Mouse (Mus musculus): Measurements from ENCODE around the gene Olfr920. TPM values are rescaled to one million over a fixed set of nuclear protein-coding genes. Genes with fewer than 3 reads are reported as not detected.
A peak's percentile ranks its signal among the peaks of the same experiment; 100 is the strongest.

Gene Olfr920
- total RNA-seq (2015; ENCODE audit: low replicate concordance) (not detected in 2 replicates), total RNA-seq (2017; ENCODE audit: low replicate concordance) (0.26 TPM in 1 of 2 replicates, not detected in the other)

DNA sequence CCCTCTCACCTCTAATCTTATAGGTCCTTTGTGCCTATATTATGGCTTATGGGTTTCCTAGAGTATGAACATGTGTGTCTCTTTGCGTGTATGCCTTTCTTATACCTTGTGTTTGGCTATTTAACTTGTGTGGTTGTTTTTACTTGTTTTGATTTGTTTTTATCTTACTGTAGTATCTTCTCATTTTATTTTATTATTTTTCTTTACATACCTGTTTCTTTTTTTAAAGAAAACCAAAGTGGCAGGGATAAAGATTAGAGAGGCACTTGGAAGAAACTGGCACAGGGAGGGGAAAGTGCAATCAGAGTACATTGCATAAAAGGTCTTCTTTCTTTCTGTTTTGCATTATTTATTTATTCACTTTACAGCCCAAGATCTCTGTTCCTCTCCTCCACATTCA is at the start of gene Olfr920:
TSS of gene Olfr920 (plus strand) at position 301 of the 400 bp plus-strand sequence.
- no peak for ATAC-seq (replicated peaks; ENCODE audit: low FRiP score, poor library complexity, severe bottlenecking)

DNA sequence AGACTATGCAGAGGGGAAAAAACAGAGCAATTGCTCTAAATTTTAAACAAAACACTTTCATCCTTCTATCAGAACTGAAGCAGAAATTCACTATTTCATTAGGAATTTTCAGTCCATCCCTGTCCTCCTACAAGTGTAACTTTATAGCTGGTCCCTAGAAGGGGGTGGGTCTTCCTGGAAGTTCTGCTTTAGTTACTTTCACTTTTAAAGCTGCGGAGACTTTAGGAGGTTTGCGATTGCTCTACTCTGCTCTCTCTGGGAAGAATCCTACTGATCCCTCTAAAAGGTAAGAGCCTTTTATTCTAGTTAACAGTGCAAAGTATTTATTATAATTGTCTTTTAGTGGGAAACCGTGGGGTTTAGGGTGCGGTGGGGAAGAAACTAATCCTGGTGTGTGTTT is 34.0 kb upstream of the Olfr920 start, which contains the start of gene Vwa5a:
TSS of gene Vwa5a (plus strand) at position 167 of the 400 bp plus-strand sequence.
- ATAC-seq (replicated peaks; ENCODE audit: low FRiP score, poor library complexity, severe bottlenecking) = peak; percentile 54; the same call in 1 of the 2 replicates

DNA sequence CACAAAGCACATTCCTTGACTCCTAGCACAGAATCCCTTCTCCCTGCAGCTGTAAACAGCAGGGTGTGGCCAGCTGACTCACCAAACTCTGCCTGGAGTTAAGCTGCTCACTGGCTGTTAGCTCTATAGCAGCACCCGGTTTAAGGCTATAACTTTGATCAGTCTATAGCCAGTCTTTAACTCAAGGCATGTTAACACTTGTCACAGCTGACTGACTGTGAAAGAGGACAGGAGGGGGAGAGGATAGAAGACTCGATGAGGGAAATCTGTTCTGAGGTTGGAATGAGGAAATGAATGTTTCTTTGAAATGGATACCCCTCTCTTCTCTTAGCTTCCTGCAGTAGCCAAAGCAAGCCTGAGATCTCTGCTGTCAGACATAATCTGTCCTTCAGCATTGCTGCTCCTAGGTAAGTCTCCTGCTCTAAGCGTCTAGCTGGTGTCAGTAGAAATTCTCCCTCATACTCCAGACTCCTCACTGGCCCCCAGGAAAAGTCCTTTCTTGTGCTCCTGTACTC is 33.1 kb upstream of the Olfr920 start:
- ATAC-seq (replicated peaks; ENCODE audit: low FRiP score, poor library complexity, severe bottlenecking) = peak; percentile 87

DNA sequence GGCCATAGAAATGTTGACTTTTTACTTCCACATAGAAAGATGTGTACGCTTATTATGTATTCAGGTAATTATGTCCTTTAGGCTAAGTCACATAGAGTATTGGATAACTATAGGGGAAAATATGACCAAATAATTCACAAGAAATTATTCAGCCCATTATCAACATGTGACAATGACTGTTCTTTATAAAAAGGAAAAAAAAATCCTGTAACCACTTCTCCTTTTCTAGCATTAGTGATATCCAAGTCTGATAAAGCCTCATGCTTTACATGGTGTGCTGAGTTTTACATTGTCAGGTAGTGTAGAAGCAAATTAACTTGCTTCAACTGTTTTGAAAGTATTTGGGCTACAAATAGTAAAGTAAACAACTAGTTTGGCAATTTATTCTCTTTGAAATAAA is 28.1 kb upstream of the Olfr920 start:
- no peak for ATAC-seq (replicated peaks; ENCODE audit: low FRiP score, poor library complexity, severe bottlenecking)

DNA sequence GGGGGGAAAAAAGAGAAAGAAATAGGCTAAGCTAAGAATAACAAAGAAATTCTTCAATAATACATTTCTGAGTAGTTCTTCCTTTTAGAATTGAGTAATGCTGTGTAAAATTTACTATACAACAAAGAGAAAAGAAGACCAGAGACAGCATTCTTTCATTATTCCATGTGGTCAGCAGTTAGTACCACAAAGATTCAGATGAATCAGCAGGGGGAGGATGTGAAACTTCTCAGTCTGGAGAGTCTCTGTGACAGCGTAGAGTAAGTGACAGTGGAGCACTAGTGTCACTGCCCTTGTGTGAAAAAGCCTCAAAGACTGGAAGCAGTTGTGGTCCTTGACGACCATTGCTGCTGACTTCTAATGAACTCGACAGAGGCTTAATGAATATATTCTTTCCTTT is 23.9 kb upstream of the Olfr920 start:
- no peak for ATAC-seq (replicated peaks; ENCODE audit: low FRiP score, poor library complexity, severe bottlenecking)

DNA sequence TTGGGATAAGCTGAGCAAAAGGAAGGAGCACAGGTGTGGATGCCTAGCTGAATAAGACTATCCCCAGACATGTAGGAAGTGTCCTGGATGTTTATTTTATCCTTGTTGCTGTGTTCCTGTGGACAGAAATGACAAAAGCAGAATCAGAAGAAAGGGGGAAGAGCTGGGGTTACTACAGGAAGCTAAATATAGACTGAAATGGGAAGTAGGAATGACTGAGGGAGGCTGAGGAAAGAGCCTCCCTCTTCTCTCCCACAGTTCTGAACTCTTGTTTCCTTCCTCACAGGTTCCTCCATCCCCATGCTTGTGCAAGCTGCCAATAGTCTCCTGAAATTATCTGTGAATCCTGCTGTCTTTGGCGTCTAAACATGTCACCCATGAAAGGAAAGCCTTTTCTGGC is 10.7 kb upstream of the Olfr920 start:
- ATAC-seq (replicated peaks; ENCODE audit: low FRiP score, poor library complexity, severe bottlenecking) = no peak

DNA sequence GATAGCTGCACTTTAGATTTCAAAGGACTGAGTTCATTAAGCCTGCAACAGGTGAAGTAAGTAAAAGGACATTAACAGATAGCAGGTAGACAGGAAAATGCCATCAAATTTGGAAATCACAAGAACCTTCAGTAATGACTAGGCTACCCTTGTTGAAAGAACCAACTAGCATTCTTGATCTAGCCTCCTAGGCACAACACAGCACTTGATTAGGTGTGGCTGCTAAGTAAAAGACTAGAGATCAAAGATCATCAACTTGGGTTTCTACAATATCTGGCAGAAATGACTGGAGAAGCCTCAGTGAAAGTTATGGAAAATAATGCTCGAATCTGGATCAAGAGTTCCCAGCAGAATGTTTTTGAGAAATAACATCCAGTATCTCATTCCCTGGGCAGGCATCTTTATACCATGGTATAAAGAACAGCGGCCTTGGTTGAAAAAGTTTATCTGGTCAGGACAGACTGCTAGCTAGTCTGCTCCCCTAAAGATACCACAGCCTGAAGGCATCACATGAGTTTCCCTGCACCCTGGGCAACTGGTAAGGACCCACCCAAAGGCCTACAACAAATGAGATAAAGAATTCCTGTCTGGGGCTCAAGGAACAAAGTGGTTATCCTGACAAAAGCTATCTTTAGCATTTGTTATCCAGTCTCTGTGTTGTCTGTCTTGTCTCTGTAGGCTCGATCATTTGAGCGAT is 7.3 kb upstream of the Olfr920 start:
- ATAC-seq (replicated peaks; ENCODE audit: low FRiP score, poor library complexity, severe bottlenecking) = peak; percentile 92

DNA sequence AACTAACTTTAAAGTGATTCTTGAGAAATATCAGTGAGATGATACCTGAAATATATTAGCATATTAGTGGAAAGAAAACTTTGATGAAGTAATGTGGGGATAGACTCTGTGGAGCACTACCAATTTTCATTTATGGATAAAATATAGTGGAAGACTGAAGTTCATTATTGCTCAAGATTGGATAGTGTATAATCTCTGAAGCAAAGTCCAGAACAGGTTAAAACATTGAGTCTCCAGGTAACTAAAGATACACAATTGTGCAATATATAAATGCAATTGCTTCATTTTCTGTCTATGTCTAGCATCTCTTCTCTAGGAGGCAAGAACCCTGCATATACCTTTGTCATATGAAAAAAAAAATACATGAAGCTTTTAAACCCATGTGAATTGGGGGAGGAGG is 20.7 kb downstream of the Olfr920 start, which contains the start of gene Olfr921:
TSS of gene Olfr921 (plus strand) at position 301 of the 400 bp plus-strand sequence.
- no peak for ATAC-seq (replicated peaks; ENCODE audit: low FRiP score, poor library complexity, severe bottlenecking)

DNA sequence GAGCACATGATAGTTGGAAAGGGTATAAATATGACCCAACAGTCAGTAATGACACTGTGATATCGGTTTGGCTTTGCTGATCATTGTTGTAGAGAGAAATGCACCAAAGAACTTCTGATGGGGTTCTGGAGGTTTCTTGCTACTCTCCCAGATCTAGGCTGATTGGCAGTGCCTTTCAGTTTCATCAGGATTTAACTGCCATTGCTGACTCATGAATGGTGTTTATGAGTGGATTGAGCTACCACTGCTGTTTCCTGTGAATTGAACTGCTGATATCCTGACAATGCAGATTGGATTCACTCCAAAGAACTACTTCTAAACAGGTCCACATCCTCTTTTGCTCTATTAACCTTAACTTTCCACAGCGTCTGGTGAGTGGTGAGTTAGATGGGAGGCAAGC is 40.6 kb downstream of the Olfr920 start:
- no peak for ATAC-seq (replicated peaks; ENCODE audit: low FRiP score, poor library complexity, severe bottlenecking)

DNA sequence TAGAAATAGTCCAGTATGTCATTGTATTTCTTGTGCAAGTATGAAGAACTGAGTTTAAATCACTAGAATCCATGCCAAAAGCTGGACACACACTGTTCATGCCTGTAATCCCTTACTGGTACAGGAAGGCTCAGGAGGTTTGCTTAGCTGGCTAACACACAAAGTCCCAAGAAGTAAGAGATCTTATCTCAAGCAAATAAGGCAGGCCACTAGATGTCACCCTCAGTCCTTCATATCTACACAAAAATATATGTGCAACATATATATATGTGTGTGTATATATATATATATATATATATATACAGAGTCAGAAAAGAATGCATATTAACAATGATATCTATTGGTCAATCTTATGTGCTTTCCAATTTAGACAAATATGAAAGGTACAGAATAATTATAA is 53.6 kb downstream of the Olfr920 start:
- no peak for ATAC-seq (replicated peaks; ENCODE audit: low FRiP score, poor library complexity, severe bottlenecking)

Other genes starting within 250 kb of the Olfr920 start
- not detected in 2 replicates for gene Olfr911-ps1, start 230.7 kb upstream of the Olfr920 start, total RNA-seq (2015; ENCODE audit: low replicate concordance)
- not detected in 2 replicates for gene Olfr911-ps1, start 230.7 kb upstream of the Olfr920 start, total RNA-seq (2017; ENCODE audit: low replicate concordance)
- not detected in 2 replicates for gene Olfr910, start 214.4 kb upstream of the Olfr920 start, total RNA-seq (2015; ENCODE audit: low replicate concordance)
- gene Olfr910, start 214.4 kb upstream of the Olfr920 start, total RNA-seq (2017; ENCODE audit: low replicate concordance) = not detected in 2 replicates
- gene Olfr912, start 172.1 kb upstream of the Olfr920 start, total RNA-seq (2015; ENCODE audit: low replicate concordance) = not detected in 2 replicates
- not detected in 2 replicates for gene Olfr912, start 172.1 kb upstream of the Olfr920 start, total RNA-seq (2017; ENCODE audit: low replicate concordance)
- not detected in 2 replicates for gene Olfr913, start 159.5 kb upstream of the Olfr920 start, total RNA-seq (2015; ENCODE audit: low replicate concordance)
- gene Olfr913, start 159.5 kb upstream of the Olfr920 start, total RNA-seq (2017; ENCODE audit: low replicate concordance) = not detected in 2 replicates
- not detected in 2 replicates for gene Olfr914, start 147.2 kb upstream of the Olfr920 start, total RNA-seq (2015; ENCODE audit: low replicate concordance)
- not detected in 2 replicates for gene Olfr914, start 147.2 kb upstream of the Olfr920 start, total RNA-seq (2017; ENCODE audit: low replicate concordance)
- not detected in 2 replicates for gene Olfr916, start 92.4 kb upstream of the Olfr920 start, total RNA-seq (2015; ENCODE audit: low replicate concordance)
- not detected in 2 replicates for gene Olfr916, start 92.4 kb upstream of the Olfr920 start, total RNA-seq (2017; ENCODE audit: low replicate concordance)
- gene Olfr917, start 86.5 kb upstream of the Olfr920 start, total RNA-seq (2015; ENCODE audit: low replicate concordance) = not detected in 2 replicates
- not detected in 2 replicates for gene Olfr917, start 86.5 kb upstream of the Olfr920 start, total RNA-seq (2017; ENCODE audit: low replicate concordance)
- not detected in 2 replicates for gene Olfr918, start 77.7 kb upstream of the Olfr920 start, total RNA-seq (2015; ENCODE audit: low replicate concordance)
- gene Olfr918, start 77.7 kb upstream of the Olfr920 start, total RNA-seq (2017; ENCODE audit: low replicate concordance) = not detected in 2 replicates
- not detected in 2 replicates for gene Olfr919, start 48.6 kb upstream of the Olfr920 start, total RNA-seq (2015; ENCODE audit: low replicate concordance)
- gene Olfr919, start 48.6 kb upstream of the Olfr920 start, total RNA-seq (2017; ENCODE audit: low replicate concordance) = not detected in 2 replicates
- gene Vwa5a, start 34.0 kb upstream of the Olfr920 start, total RNA-seq (2015; ENCODE audit: low replicate concordance) = 5.4 and 8.8 TPM in 2 replicates
- gene Vwa5a, start 34.0 kb upstream of the Olfr920 start, total RNA-seq (2017; ENCODE audit: low replicate concordance) = 3.9 and 5.1 TPM in 2 replicates
- not detected in 2 replicates for gene Olfr921, start 20.8 kb downstream of the Olfr920 start, total RNA-seq (2015; ENCODE audit: low replicate concordance)
- not detected in 2 replicates for gene Olfr921, start 20.8 kb downstream of the Olfr920 start, total RNA-seq (2017; ENCODE audit: low replicate concordance)
- not detected in 2 replicates for gene Olfr922, start 62.3 kb downstream of the Olfr920 start, total RNA-seq (2015; ENCODE audit: low replicate concordance)
- not detected in 2 replicates for gene Olfr922, start 62.3 kb downstream of the Olfr920 start, total RNA-seq (2017; ENCODE audit: low replicate concordance)
- gene Olfr923, start 74.2 kb downstream of the Olfr920 start, total RNA-seq (2015; ENCODE audit: low replicate concordance) = not detected in 2 replicates
- not detected in 2 replicates for gene Olfr923, start 74.2 kb downstream of the Olfr920 start, total RNA-seq (2017; ENCODE audit: low replicate concordance)
- not detected in 2 replicates for gene Olfr924, start 92.2 kb downstream of the Olfr920 start, total RNA-seq (2015; ENCODE audit: low replicate concordance)
- not detected in 2 replicates for gene Olfr924, start 92.2 kb downstream of the Olfr920 start, total RNA-seq (2017; ENCODE audit: low replicate concordance)
- not detected in 2 replicates for gene Olfr26, start 102.8 kb downstream of the Olfr920 start, total RNA-seq (2015; ENCODE audit: low replicate concordance)
- not detected in 2 replicates for gene Olfr26, start 102.8 kb downstream of the Olfr920 start, total RNA-seq (2017; ENCODE audit: low replicate concordance)
- not detected in 2 replicates for gene Olfr926, start 124.8 kb downstream of the Olfr920 start, total RNA-seq (2015; ENCODE audit: low replicate concordance)
- gene Olfr926, start 124.8 kb downstream of the Olfr920 start, total RNA-seq (2017; ENCODE audit: low replicate concordance) = not detected in 2 replicates
- not detected in 2 replicates for gene Olfr930, start 177.5 kb downstream of the Olfr920 start, total RNA-seq (2015; ENCODE audit: low replicate concordance)
- gene Olfr930, start 177.5 kb downstream of the Olfr920 start, total RNA-seq (2017; ENCODE audit: low replicate concordance) = not detected in 2 replicates
- gene Olfr933, start 220.0 kb downstream of the Olfr920 start, total RNA-seq (2015; ENCODE audit: low replicate concordance) = not detected in 2 replicates
- not detected in 2 replicates for gene Olfr933, start 220.0 kb downstream of the Olfr920 start, total RNA-seq (2017; ENCODE audit: low replicate concordance)
- not detected in 2 replicates for gene Olfr934, start 236.0 kb downstream of the Olfr920 start, total RNA-seq (2015; ENCODE audit: low replicate concordance)
- gene Olfr934, start 236.0 kb downstream of the Olfr920 start, total RNA-seq (2017; ENCODE audit: low replicate concordance) = not detected in 2 replicates
- gene Olfr935, start 247.4 kb downstream of the Olfr920 start, total RNA-seq (2015; ENCODE audit: low replicate concordance) = not detected in 2 replicates
- not detected in 2 replicates for gene Olfr935, start 247.4 kb downstream of the Olfr920 start, total RNA-seq (2017; ENCODE audit: low replicate concordance)